Mouse (Mus musculus) large intestine, adult 2 months (tissue): Measurements from ENCODE around the gene Gcnt3. TPM values are rescaled to one million over a fixed set of nuclear protein-coding genes. Genes with fewer than 3 reads are reported as not detected.

Experiments
- DNase-seq: peaks from one replicate; pipeline ENCODE4 v3.0.0-alpha.2; 2012; ENCODE audit warnings: low read depth, low spot score
- WGBS: fragments of 180-500 bp; shearing (Covaris S2); methylation state at CpG from one replicate; pipeline ENCODE4 v1.1.7; 2018; 5-methylcytosine and 5-hydroxymethylcytosine counted together
- polyA plus RNA-seq: library from polyadenylated mRNA; depleted of rRNA; stranded (reverse); fragments of >200 nt; gene quantifications from 2 replicates; pipeline ENCODE4 v1.2.3, GENCODE M21; 2012

Gcnt3 gene
- polyA plus RNA-seq, 1 experiment, result 17.8 TPM

DNA sequence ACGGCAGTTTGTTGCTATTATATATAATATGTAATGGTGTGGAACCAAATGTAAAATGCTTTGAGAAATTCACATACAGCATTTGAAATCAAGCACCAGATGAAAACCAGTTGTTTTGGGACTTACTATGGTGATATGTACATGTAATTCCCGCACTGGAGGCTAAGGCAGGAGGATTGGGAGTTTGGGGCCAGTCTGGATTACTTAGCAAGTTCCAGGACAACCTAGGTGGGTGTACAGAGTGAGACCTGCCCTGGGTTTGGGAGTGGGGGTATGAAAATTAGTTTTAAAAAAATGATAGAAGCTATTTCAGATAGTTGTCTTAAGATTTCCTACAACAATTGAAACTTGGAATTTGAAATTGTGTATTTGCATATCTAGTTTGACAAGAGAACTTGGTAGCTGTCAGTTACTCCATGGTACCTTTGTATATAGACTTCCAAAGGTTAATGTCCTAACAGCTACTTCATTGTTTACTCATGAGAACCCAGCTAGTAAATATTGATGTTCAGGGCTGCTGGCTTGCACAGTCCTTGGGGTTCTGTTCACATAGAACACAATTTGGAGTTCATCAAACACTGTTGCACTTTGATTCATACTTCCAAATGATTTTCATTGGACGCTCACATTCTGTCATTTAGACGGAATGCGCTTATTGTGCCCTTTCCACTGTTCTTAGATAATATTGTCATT, 27.0 kb downstream of the Gcnt3 start:
- no peak for DNase-seq
- WGBS, result 88% methylated on average over 5 of the region's 5 CpGs

DNA sequence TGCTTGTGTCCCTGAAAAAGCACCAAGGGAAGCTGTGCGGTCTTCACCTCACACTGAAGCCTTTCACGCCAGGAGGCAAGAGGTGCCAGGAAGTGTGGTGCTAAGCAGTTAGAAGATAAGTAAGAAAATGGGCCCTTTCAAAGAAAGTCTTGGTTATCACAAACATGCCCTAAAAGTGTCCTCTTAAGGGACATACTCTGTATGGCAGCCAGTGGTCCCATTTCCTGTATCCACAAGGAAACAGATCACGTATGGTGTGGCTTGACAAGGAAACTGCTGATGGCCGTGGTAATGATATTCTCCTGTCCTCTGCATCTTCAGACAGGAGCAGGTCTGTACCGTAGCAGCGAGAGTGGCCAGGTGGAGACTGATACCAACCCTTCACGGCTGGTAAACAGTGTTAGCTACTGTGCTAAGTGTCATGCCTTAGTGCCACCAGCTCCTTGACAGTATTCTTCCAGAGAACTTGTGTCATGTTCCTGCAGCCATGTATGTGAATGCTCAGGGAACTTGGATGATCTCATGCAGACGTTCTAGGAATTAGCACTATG, 28.1 kb downstream of the Gcnt3 start:
- WGBS, result 80% methylated on average over 8 of the region's 8 CpGs
- no peak for DNase-seq

DNA sequence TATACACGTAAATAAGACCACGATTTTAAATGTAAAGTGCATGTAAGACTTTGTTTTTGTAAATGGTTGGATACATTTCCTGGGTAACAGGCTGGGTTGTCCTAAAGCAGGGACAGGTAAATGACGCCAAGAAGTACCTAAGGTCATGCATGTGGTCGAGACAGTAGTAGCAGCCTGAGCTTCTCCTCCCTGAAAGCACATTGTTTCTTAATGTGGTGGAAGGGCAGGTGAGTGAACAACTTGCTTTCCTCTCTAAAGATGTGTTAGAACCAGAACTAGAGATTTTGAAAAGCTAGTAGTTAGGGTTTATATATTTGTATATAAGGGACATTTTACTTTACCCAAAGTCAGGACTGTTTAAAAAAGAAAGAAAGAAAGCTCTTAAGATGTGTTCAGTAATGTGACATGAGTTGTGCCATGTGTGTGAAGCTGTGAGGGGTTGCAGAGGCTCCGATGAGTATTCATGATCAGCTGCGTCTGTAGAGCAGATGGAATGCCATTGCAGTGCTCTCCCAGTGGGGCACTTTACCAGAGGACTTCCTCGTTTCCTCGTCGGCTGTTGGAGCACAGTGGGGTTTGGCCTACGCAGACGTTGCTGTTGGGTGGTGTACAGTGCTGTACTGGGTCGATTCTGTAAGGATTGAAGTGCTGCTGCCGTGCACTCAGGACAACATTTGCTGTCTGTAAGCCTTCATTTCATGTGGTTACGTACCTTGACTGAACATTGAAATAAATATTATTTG, 30.2 kb downstream of the Gcnt3 start:
- WGBS, result 82% methylated on average over 14 of the region's 14 CpGs
- no peak for DNase-seq

DNA sequence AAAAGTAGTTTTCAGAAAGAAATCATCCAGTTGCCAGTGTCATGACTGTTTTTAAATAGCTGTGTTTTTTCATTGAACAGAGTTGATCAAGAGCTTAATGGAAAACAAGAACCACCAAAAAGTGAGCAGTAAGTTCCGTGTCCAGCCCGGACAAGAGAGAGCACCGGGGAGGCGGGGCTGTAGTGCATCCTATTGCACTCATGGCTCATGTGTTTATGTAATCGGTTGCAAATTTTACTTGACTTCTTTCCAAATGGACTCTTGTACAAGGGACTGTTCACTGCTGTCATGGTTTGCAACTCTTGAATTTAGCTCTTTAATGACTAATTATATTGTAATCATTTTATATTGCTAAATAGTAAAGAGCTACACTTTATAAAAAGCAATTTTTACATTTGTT, 30.9 kb downstream of the Gcnt3 start:
- DNase-seq, result no peak
- 79% methylated on average over 5 of the region's 5 CpGs for WGBS

DNA sequence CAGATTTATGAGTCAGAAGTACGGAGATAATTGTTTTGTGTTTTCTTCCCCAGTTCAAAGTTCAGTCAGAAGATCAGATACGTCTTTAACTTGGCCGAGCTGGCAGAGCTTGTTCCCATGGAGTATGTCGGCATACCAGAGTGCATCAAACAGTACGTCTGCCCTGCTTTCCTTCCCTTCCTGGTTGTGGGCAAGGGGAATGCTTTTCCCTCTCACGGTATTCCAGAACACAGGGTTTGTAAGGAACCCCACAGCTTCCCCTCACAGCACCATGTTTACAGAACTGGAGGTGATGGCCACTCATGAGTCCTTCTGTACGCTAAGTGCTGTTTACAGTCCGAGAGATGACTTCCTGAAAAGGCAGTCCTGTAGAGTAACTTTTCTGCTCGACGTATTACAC, 34.4 kb downstream of the Gcnt3 start:
- DNase-seq, result no peak
- 57% methylated on average over 10 of the region's 10 CpGs for WGBS

DNA sequence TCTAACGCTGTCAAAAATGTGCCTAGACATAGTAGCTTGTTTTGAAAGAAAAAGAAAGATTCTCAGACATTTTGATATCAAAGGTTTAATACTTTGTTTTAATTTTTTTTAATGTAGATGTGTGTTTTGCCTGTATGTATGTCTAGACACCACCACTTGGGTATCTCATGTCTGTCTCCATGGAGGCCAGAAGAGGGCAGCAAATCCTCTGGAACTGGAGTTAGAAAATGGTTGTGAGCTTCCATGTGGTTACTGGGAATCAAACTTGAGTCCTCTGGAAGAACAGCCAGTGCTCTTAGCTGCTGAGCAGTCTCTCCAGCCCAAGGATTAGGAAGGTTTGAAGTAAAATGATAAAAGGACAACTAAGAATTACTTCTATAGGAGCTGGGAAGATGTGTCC, 38.6 kb downstream of the Gcnt3 start:
- 78% methylated on average over 1 of the region's 1 CpGs for WGBS
- no peak for DNase-seq

DNA sequence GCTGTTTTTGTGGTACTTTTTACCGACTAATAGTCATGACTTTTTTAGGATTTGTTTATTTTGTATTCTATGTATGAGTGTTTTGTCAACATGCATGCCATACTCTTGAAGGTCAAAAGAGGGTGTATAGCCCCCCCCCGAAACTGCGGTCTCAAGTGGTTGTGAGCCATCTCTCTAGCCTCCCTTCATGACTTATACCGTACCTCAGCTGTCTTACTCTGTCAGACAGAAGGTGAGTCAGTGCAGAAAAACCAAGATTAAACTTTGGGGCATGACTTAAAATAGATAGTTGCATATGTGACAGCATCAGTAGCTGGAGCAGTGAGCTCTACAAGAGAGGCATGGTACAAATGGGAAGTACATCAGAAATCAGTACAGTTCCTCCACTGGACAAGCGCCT, 43.3 kb downstream of the Gcnt3 start:
- WGBS, result 81% methylated on average over 5 of the region's 5 CpGs

DNA sequence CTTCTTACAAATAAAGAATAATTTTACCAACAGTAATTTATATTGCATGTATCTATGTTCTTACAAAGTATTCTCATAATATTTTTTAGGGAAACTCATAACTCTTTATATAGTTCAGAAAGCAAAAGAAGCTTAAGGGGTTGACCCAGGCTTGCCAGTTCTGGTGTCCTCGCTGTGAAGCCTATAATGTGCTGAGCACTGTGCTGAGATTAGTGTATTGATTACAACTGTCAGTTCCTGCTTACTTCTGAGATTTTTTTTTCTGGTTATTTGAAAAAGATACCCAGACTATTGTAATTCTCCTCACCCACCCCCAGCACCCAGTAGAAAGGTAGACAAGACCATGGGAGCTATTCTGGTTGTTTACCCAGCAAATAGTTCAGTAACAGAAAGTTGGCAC, 44.4 kb downstream of the Gcnt3 start:
- 25% methylated on average over 1 of the region's 1 CpGs for whole genome bisulfite sequencing

More for the DNA sequence above, 43.3 kb downstream of the Gcnt3 start:
- DNase-seq, result no peak

DNA sequence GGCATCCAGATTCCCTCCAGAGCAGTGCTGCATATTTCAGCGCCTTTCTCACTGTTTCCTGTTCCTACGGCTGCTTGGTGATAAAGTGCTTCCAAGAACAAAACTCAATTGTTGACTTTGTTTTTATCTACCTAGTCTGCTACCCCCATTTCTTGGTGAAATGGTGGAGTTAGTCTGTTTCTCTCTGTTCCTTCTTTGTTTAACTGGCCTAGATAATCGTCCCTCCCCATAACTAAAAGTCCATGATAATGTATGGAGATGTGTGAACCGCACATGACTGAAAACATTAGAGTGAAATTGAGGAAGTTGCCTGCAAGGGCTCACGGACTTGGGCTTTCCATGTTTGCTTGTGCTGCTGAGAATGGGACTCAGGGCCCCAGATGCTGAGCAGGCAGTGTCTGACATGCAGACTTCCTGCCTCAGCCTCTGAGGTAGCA, 45.0 kb downstream of the Gcnt3 start:
- WGBS, result 24% methylated on average over 5 of the region's 5 CpGs
- no peak for DNase-seq

More for the DNA sequence above, 44.4 kb downstream of the Gcnt3 start:
- no peak for DNase-seq

DNA sequence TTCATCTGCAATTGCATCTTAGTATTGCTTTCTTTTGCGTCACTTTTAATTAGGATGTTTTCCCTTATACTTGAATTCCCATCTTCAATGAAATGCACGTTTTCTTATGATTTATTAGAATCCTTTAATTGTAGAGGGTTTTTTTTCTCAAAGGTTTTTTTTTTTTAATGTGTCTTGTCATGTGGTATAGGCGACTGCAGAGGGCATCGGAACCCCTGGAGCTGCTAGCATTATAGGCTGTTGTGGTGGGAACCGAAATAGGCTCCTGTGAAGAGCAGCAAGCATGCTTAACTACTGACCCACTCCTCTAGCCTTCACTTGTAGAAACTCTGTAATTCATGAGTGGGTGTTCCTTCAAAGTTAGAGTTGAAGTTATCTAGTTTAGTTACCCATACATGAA, 47.5 kb downstream of the Gcnt3 start:
- whole genome bisulfite sequencing, result 10% methylated on average over 5 of the region's 5 CpGs
- DNase-seq, result no peak

DNA sequence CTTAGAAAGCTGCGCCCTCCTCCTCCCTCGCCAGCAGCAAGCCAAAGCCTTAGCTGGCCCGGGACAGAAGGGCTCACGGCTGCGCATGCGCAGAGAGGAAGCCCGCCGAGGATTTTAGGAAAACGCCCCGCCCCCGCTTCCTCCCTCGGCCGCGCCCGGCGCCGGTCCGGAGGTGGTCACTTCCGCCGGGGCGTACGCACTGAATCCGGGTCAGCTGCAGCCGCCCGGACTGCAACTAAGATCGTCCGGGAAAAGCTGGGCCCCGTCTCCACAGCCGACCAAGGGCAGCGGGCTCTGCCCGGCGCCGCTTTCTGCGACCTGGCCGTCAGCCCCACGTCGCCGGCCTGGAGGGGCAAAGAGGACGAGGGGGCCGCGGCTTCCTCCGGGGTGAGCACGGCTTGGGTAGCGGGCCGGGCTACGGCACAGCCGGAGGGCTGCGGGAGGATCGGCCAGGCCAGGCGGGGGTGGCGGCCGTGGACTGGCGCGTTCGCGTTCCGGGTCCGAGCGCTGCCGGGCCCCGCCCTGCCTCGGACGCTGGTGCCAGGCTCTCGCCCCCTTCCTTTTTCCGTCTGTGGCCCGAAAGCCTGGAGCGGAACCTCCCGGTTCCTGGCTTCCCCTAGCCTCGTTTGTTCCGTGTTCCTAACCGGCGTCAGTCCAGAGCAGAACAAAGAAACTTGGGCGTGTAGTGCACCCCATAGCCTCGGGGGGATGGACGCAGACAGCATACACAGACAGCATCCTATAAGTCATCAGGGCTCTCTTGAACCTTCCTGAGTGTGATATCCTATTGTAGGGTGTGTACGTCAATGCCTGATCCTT, 48.4 kb downstream of the Gcnt3 start, which contains the start of gene Bnip2:
Gene Bnip2 (plus strand): TSS at position 164 of the 819 bp plus-strand sequence.
- WGBS, result under 1% methylated on average over 76 of the region's 76 CpGs
- DNase-seq, result peak; percentile 84

DNA sequence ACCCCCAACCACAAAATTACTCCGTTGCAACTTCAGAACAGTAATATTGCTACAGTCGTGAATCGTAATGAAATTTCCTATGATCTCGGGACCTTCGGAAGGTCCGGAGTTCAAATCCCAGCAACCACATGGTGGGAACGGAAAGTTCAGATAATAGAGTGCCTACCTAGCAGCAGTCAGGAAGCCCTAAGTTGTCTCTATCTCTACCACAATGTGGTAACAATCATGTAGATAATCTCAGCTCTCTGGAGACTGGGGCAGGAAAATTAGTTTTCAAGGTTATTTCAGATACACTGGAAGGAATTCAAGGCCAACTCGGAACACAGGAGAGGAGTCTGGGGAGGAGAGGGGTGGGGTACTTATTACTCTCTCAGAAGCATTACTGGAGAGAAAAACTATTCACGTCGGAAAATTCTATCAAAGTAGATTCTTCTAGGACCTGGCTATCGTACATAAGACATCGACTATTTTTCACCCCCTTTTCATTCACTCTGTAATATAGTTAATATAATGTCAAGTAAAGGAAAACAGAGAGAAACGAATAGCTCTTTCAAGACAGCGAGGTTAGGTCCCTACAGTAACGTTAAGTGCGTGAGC, 49.1 kb downstream of the Gcnt3 start:
- WGBS, result 25% methylated on average over 16 of the region's 16 CpGs
- no peak for DNase-seq

DNA sequence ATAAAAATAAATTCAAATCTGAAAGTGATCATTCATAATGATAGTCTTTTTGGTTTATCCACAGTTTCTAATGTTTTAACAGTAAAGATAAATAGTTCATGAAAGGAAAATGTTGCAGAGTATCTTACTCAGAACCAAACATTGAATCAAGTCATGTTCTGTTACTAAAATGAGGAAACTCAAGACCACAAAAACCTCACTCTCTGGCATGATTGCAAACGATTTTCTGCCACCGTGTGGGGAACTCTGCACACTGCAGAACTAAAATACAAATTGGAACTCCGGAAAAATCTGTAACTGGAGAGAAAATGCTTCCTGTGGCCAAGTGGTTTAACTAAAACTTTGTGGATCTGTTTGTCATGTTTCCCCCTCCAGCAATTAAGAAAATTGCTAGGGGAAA, 50.3 kb downstream of the Gcnt3 start:
- DNase-seq, result no peak
- WGBS, result 2% methylated on average over 3 of the region's 3 CpGs

DNA sequence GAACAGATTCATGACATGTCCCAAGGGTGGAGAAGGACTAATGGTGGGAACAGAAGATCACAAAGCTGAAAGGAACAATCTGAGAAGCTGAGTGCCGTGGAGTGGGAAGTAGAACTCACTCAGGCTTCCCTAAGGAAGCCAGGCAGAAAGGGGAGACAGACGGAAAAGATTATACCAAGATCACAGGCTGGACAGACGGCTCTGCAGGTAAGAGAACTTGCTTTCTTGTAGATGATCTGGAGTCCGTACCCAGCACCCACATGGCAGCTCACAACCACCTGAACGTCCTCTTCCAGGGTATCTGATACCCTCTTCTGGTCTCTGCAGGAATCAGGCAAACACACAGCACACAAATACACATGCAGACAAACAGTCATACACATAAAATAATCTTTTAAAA, 51.3 kb downstream of the Gcnt3 start:
- 84% methylated on average over 5 of the region's 5 CpGs for WGBS
- DNase-seq, result no peak

DNA sequence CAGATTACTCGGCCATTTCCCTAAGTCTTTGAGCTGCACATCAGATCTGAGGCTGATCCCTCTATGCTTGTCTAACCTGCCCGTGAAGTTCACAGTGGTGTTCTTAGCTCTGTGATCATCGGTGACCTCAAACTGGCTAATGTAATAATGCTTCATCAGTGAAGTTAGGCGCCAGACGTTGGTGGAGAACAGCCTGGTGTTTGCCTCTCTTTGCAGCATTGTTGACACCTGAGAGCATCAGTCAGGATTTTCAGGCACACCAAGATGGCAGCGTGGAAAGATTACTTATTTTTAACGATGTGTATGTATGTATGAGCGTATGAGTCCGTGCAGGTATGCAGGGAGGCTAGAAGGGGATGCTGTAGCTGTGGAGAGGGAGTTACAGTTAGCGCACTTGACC, 51.8 kb downstream of the Gcnt3 start:
- WGBS, result 71% methylated on average over 10 of the region's 10 CpGs
- no peak for DNase-seq

DNA sequence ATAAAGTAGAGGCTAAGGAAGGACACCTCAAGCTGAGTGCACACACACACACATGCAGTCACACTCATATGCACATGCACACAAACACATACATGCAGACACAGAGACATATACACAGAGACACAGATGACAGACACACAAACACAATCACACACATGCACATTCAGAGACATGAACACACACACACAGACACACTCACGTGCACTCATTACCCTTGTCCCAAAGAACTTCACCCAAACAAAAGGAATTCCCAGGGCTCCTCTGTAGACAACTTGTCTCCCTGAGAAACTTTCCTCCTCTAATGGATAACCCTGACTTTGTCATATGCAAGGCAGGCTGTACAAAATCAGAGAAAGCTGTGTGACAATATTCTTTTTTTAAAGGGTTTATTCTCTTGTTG, 52.4 kb downstream of the Gcnt3 start:
- 67% methylated on average over 1 of the region's 1 CpGs for WGBS
- DNase-seq, result no peak
